9 mouse cellular contexts compared by ENCODE assay signal in the genomic region with DNA sequence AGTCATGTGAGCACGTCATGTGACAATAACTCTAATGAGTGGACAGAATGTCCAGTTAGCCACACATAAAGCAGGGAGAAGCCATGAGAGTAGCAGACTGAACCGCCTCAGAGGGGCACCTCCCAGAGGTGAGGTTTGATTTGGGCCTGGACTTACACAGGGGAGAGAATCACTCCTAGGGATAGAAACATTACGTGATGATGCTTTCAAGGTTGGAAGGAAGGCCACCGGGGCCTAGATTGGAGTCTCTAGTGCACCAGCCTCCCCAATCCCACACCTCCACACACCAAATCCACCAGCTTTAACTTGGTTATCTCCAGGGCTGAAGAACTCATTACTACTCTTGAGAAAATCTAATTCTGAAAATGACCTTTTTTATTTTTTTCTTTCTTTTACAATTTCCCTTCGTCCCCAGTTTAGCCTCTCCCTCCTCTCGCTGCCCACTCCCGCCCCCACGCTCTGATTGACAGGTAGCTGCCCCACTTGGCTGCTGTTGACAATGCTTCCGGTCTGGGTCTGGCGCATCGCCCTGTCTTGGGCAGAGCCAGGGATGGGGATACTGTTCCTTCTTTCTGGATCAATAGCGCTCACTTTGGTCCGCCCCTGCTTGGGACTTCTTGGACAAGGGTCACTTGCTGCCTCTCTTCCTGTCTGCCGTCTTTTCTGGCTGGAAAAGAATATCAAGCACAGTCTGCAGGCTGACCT.
A peak's percentile ranks its signal among the peaks of the same experiment; 100 is the strongest.
DNase-seq lines count a peak whose midpoint lies in the region; TF ChIP-seq lines count a peak whose summit lies in the region.
"Had no signal": no experiment of that assay in that cellular context is flagged by ENCODE, and none has a peak within 500 bp of the region (broad histone marks: within the 10 kb centered on the region; RNA-seq: fewer than 3 reads in every experiment).

No protein-coding gene starts in this region.

- no peak overlapping the region for H3K27ac ChIP-seq in left cerebral cortex, adult 2 months
- H3K27ac ChIP-seq: macrophage had no signal

- intact Hi-C loops in heart, postnatal 25 days (cut with DNase I) = no loop called here
- intact Hi-C loops in left cerebral cortex, adult 2 months (cut with DNase I) = loop anchor here (10.0 kb wide), 1 partner anchor 399 kb away; the partner anchor contains the start of gene Pbx3

- no peak overlapping the region for H3K4me3 ChIP-seq in left cerebral cortex, adult 2 months

- peak; percentile 93 for DNase-seq in heart, adult 11 months
- no peak for DNase-seq in heart, postnatal 25 days (ENCODE audit: low spot score)
- DNase-seq in right cerebral cortex, postnatal 10 days (ENCODE audit: low spot score in 2 of 2) = peak; percentile 63 to 79
- no peak for DNase-seq in right cerebral cortex, adult 2 months (ENCODE audit: low spot score in 2 of 2)
- DNase-seq in kidney, adult 11 months = peak; percentile 51
- peak; percentile 69 for DNase-seq in testis, postnatal 10 days (ENCODE audit: low spot score)
- DNase-seq in spleen, postnatal 14 days (ENCODE audit: low spot score in 2 of 2) = no peak
- no peak for DNase-seq in left cerebral cortex, adult 2 months (ENCODE audit: extremely low spot score in 1 of 2, low spot score in 2 of 2)

- TF ChIP-seq CTCF in left cerebral cortex, adult 2 months (IDR thresholded peaks at IDR 0.05) = no peak

Comparison
In these comparisons a context has a peak if more than half of its experiments do, and no peak if none do; other contexts are left out.
1. DNase-seq: peak in heart, adult 11 months (single experiment), right cerebral cortex, postnatal 10 days (2 of 2), kidney, adult 11 months (single experiment) and testis, postnatal 10 days (single experiment); none in heart, postnatal 25 days (single experiment), right cerebral cortex, adult 2 months (0 of 2), spleen, postnatal 14 days (0 of 2) and left cerebral cortex, adult 2 months (0 of 2).